Mouse (Mus musculus): ENCODE results near the gene Gm21977. TPM values are rescaled to one million over a fixed set of nuclear protein-coding genes. Genes with fewer than 3 reads are reported as not detected.

The Gm21977 gene
- polyA plus RNA-seq (2014; fragmentation: Illumina TruSeq; extraction: RNeasy Lipid Tissue Mini Kit (QIAGEN cat#74804)), result not detected

DNA sequence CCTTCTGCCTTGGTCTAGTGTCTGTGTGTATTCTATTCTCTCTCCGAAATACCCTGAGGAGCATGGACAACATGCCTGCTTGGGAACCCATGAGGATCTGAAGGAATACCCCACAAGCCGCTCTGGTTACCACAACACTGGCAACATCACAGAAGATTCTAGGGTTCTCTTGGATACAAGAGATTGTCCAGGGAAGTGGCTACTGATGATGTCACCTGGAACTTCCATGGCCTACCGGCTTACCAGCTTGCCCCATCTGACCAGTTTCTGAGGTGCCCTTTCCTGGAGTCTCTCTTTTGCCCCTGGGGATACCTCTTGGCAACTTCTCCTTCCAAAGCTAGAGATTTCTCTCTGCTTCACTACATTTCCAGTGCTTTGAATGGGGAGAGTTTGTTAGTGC, at the start of gene Gm21977:
Gm21977 (minus strand) TSS at position 101 of the 400 bp plus-strand sequence.

Other genes starting within 250 kb of the Gm21977 start
- not detected for gene Gm3633, start 211.6 kb downstream of the Gm21977 start, polyA plus RNA-seq (2014; fragmentation: Illumina TruSeq; extraction: RNeasy Lipid Tissue Mini Kit (QIAGEN cat#74804))
- not detected for gene Gm10378, start 197.5 kb downstream of the Gm21977 start, polyA plus RNA-seq (2014; fragmentation: Illumina TruSeq; extraction: RNeasy Lipid Tissue Mini Kit (QIAGEN cat#74804))
- gene Gm3015, start 84.7 kb downstream of the Gm21977 start, polyA plus RNA-seq (2014; fragmentation: Illumina TruSeq; extraction: RNeasy Lipid Tissue Mini Kit (QIAGEN cat#74804)), result not detected
- gene Gm10377, start 55.5 kb downstream of the Gm21977 start, polyA plus RNA-seq (2014; fragmentation: Illumina TruSeq; extraction: RNeasy Lipid Tissue Mini Kit (QIAGEN cat#74804)), result not detected
- gene Gm8082, start 140.1 kb upstream of the Gm21977 start, polyA plus RNA-seq (2014; fragmentation: Illumina TruSeq; extraction: RNeasy Lipid Tissue Mini Kit (QIAGEN cat#74804)), result not detected
- not detected for gene Gm10376, start 162.2 kb upstream of the Gm21977 start, polyA plus RNA-seq (2014; fragmentation: Illumina TruSeq; extraction: RNeasy Lipid Tissue Mini Kit (QIAGEN cat#74804))
- gene Gm8094, start 223.2 kb upstream of the Gm21977 start, polyA plus RNA-seq (2014; fragmentation: Illumina TruSeq; extraction: RNeasy Lipid Tissue Mini Kit (QIAGEN cat#74804)), result not detected
- gene Gm8104, start 247.1 kb upstream of the Gm21977 start, polyA plus RNA-seq (2014; fragmentation: Illumina TruSeq; extraction: RNeasy Lipid Tissue Mini Kit (QIAGEN cat#74804)), result not detected